Mouse (Mus musculus) lung, postnatal 25 days (tissue): ENCODE measurements around the gene Nsd2.
"Not testable (repeated sequence)": the region's sequence is repeated elsewhere in the genome, so short reads cannot be mapped to it uniquely, and the experiment has no call there.

Experiments
- DNase-seq: peaks from one replicate; pipeline ENCODE4 v3.0.0; 2022; ENCODE audit warnings: low spot score

The Nsd2 gene

DNA sequence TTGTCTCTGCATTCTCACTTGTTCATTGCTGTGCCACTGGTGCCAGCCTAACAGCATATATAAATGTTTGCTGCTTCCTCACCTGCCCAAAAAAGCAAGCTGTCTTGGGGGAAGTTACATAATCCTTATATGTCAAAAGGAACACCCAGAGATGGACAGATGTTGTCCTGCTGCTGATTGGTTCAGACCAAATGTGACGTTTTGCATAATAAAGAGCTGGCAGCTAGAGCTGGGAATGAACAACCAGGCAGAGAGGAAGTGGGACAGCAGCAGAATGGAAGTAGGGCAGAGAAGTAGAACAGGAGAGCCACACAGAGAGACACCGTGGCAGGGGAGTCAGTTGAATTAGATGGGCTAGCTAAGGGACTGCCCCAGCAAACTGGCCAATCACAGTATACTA, 111.9 kb downstream of the Nsd2 start:
- DNase-seq: no peak

DNA sequence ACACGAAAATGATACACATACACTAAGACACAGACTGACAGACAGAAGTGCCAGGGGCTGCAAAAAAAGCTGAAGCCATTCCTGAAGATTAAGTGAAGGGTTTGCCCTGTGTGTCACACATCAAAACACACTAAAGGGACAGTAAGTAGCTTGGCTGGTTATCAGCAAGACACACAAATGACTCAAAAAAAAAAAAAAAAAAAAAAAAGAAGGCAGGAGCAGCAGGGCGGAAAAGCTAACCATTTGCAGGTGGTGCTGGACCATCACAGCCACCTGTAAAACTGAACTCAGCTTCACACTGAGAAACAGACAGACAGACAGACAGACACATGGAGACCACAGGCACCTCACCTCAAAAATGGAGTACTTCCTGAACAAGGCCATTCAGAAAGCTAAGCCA, 113.6 kb downstream of the Nsd2 start:
- no peak for DNase-seq

DNA sequence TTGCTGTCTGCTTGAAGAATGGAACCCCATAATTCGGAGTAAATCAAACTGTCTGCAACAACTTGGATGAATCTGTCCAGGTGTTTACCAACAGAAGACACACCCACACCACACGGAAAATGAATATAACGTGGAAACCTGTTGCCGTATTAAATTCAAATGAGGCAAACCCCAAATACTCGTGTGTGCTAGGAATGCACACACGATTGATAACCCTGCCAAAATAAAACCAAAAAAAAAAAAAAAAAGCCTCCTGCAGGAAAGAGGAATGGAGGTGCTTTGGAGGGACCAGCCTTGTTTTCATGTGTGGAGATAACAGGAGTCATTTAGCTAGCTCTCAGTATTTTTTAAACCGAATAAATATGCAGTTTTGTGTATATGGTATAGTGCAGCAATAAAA, 114.4 kb downstream of the Nsd2 start:
- no peak for DNase-seq

DNA sequence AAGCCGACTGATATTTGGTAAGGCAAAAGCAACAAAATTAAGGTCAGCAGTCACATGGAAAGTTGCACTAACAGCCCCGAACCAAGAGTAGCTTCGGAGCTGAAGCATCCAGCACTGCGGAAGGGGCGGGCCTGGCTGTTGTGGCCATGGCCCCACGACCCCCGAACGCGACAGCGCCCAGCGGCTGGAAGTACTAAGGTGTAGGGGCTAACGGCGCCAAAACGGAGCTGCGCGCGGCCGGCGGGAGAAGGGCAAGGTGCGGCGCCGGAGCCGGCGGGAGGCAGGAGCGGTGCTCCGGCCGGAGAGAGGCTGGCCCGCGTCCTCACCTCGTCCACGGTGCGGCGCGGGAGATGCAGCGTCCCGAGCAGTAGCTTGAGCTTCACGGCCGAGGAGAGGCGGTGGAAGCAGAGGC, 115.2 kb downstream of the Nsd2 start:
- no peak for DNase-seq

DNA sequence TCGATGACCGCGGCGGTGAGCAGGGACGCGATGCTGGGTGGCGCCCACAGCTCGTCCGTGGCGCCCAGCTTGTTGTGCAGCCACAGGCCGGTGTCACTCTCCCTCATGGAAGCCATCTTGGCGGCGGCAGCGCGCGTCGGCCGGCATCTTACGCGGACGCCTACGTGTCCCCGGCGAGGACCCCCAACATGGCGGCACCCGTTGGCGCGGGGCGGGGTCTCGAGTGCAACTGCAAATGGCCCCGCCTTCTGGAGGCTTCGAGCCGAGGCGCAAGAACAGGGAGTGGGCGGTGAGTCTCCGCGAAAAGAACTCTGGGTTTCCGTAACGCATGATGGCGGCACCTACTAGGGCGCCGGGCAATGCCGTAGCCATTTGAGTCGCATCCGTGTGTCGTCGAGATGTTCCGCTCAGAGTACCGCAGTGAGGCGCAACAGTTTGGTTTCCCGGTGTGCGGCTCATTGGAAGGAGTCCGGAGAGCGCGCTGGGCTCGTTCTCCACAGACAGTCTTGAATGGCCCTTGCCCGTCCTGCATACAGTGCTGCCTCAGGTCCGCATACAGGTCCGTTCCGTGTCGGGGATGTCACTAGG, 115.7 kb downstream of the Nsd2 start, which contains the start of gene Nelfa:
Nelfa (minus strand) TSS at position 294 of the 588 bp plus-strand sequence.
- peak; percentile 99 for DNase-seq

DNA sequence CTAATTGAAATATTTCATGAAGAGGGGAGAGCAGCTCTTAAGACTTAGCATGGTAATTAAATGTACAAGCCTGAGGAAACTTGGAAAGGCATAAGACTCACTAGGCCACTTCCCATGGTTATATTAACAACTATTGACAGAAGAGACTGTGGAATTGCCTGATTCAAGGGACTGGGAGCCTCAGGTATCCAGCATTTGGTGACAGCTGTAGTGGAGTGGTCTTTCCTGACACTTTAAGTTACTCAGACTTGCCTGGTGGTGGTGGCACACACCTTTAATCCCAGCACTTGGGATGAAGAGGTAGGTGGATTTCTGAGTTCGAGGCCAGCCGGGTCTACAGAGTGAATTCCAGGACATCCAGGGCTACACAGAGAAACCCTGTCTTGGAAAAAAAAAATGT, 116.7 kb downstream of the Nsd2 start:
- no peak for DNase-seq

DNA sequence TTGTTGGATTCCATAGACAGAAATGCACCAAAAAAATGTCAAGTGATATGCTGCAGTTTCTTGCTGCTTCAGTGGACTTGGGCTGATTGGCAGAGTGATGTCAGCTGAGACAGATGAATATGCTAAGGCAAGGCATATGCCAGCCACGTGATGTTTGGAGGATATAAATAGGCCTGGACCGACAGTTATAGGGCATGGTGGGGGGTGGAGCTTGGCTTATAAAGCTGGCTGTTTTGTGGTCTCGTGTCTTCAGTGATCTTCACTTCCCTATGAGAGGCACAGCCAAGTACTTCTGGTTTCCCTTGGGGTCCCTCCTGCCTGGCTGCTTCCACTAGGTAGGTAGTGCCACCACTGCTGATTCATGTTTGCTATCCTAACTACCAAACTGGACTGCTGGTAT, 117.9 kb downstream of the Nsd2 start:
- DNase-seq: peak; percentile 55

DNA sequence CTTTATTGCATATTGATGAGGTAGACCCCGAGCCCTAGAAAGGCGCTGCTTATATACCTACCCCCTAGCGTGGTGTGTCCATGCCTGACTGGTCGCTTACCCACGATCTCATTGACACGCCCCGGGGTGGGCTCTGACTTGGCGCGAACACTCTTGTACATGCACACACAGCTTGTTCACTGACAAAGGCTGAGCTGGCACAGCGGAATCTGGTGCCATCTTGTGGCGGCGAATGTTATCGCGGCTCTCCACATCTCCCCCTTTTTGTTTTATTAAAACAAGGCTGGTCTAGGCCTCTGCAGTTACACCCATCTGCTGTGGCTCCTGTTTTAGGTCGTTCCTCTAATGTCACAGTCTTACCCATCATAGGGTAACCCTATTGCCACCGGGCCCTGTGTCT, 126.5 kb downstream of the Nsd2 start:
- not testable (repeated sequence) for DNase-seq
